Mouse (Mus musculus): ENCODE results near the gene Sbno2. TPM values are rescaled to one million over a fixed set of nuclear protein-coding genes. Genes with fewer than 3 reads are reported as not detected.
"Not testable (repeated sequence)": the region's sequence is repeated elsewhere in the genome, so short reads cannot be mapped to it uniquely, and the experiment has no call there.

The Sbno2 gene
- total RNA-seq, 2 experiments from 2014 or later, result 19.2 to 19.3 TPM

GRCm38 (mm10) chr10:80051618-80052373 lies 53.6 kb downstream of the Sbno2 start:
- intact Hi-C loops (cut with DNase I), result loop anchor here (5.0 kb wide), 1 partner anchor 64 kb away; the partner anchor contains the start of gene Cnn2
- no peak for DNase-seq (ENCODE audit: low spot score in 2 of 2)

- intact Hi-C loops (cut with DNase I), result loop anchor here (5.0 kb wide), 1 partner anchor 64 kb away; the partner anchor contains the start of gene Cnn2
- no peak for DNase-seq (ENCODE audit: low spot score in 2 of 2)
Observed at GRCm38 (mm10) chr10:80050885-80051617, 54.3 kb downstream of the Sbno2 start.

DNA sequence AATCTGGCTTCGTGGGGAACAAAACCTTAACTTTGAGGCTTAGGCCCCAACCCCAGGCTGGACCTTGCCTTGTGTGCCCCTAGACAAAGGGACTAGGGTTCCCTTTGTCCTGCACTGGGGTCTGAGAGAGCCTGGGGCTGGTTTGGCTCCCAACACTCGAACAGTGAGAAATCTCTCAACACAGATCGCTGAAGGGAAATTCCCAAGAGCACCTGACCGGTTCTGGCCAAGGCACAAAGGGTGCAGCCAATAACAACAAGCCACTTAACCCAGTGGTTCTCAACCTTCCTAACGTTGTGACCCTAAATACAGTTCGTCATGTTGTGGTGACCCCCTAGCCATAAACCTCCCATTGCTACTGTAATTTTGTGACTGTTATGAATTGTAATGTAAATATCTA lies 55.1 kb downstream of the Sbno2 start:
- intact Hi-C loops (cut with DNase I), result loop anchor here (5.0 kb wide), 1 partner anchor 63 kb away; the partner anchor contains the start of gene Cnn2
- DNase-seq (ENCODE audit: low spot score in 2 of 2), result no peak

DNA sequence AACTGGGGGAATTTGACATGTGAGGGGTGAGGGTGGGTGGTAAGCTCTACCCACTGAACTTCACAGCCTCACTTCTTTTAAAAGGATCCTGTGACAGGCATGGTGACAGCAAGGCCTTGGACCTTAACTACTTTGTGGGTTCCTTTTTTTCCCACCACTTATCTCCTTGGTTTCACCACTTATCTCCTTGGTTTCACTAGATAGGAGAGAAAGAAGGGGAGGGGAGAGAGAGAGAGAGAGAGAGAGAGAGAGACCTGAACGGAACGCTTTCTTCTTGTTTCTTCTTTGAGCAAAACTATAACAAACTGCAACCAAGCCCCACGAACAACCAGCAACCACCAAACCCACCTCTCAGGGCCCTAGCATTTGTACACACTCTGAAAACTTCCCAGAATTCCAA lies 56.5 kb downstream of the Sbno2 start:
- no peak for DNase-seq (ENCODE audit: low spot score in 2 of 2)
- intact Hi-C loops (cut with DNase I), result no loop called here

- intact Hi-C loops (cut with DNase I), result no loop called here
- no peak for DNase-seq (ENCODE audit: low spot score in 2 of 2)
Observed at GRCm38 (mm10) chr10:80048396-80048795, 57.0 kb downstream of the Sbno2 start.

DNA sequence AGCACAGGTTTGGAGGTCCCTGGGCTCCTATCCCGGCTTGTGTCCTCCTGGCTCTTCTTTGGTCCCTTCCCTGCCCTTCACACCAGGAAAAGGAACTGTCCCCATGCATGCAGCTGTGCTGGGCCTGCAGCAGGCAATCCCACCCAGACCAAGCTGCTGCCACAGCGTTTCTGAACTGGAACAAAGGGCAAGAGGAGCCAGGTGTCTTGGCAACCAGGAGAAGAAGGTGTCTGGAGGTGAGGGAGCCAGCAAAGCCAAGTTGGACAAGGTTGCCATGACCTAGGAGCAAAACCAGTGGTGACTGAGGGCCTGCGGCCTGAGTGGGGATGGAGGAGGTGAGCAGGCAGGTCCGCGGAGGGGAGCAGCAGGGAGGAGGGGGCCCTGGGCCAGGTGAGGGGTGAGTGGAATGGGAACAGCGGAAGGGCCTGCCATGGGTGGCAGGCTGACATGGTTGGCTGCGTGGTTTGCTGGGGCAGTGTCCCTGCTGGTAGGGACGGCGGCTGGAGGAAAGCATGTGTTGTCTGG lies 58.3 kb downstream of the Sbno2 start, which contains the start of gene Gpx4:
Gpx4 (plus strand) TSS at position 126 of the 525 bp plus-strand sequence.
- no peak for DNase-seq (ENCODE audit: low spot score in 2 of 2)
- intact Hi-C loops (cut with DNase I), result no loop called here

- intact Hi-C loops (cut with DNase I), result no loop called here
- DNase-seq (ENCODE audit: low spot score in 2 of 2), result no peak
Observed at GRCm38 (mm10) chr10:80045766-80046165, 59.6 kb downstream of the Sbno2 start.

DNA sequence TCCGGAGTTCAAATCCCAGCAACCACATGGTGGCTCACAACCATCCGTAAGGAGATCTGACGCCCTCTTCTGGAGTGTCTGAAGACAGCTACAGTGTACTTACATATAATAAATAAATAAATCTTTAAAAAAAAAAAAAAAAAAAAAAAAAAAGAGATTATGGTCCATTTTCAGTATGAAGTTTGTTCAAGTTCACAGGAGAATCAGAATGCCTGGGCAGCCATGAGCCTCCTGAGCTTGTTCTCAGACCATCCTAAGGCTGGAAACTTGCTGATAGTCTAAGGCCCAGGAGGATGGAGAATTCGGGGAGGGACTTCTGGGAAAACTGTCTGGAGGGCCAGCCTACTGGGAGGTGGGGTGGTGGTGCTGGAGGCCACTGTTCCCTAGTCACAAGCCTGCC lies 60.0 kb downstream of the Sbno2 start:
- DNase-seq (ENCODE audit: low spot score in 2 of 2); intact Hi-C loops (cut with DNase I): not testable (repeated sequence)

DNA sequence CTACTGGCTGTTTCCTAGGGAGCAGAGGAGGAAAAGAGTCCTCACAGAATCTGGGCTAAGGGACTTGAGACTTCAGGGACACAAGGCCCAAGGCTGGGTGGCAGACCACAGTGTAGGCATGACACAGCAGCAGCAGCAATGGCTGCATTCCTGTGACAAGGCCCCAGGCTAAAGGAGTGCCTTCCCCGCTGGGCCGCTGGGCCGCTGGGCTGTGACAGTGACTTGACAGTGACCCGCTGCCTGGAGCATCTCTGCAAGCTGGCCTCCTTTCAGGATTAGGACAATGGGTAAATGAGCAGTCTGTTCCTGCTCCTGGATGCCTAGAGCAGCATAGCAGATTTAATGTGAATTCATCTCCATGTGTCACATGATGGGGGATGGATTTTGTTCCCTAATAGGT lies 61.3 kb downstream of the Sbno2 start:
- intact Hi-C loops (cut with DNase I), result no loop called here

DNA sequence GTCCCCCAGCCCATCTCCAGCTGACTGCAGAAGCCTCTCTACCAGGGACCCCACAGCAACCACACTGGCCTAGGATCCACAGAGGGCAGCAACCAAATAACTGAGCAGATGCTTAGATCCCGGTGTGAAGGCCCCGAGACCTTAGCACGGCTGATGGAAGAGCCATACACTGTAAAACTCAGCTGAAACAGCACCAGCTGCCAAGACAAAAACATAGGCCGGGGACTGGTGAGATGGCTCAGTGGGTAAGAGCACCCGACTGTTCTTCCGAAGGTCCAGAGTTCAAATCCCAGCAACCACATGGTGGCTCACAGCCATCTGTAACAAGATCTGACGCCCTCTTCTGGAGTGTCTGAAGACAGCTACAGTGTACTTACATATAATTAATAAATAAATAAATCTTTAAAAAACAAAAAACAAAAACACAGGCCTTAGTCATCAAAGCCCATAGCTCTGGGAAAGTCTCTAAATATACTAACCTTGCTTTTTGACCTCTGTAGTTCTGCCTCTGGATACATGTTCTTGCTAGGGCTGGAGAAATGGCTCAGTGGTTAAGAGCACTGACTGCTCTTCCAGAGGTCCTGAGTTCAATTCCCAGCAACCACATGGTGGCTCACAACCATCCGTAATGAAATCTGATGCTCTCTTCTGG lies 63.8 kb downstream of the Sbno2 start:
- intact Hi-C loops (cut with DNase I); DNase-seq (ENCODE audit: low spot score in 2 of 2): not testable (repeated sequence)

More for the DNA sequence above, 61.3 kb downstream of the Sbno2 start:
- no peak for DNase-seq (ENCODE audit: low spot score in 2 of 2)

DNA sequence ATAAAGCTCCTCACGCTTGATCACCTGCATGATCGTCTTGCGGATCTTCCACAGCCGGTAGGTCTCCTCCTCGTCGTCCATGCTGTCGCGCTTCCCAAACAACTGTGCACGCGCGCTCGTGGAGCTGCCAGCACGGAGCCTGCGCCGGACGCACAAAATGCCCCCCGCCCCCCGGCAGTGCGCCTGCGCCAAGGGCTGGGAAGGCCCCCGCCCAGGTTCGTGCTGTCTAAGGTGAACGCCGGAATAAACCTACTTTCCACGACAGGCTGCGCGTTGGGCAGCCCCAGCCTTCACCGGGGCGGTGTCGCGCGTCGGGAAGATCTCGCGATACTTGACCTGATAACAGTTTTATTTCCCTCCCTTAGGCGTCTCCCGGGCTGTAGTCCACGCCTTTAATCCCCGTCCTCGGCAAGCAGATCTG lies 65.8 kb downstream of the Sbno2 start, which contains the start of gene Polr2e:
Polr2e (minus strand) TSS at position 237 of the 421 bp plus-strand sequence.
- DNase-seq (ENCODE audit: low spot score in 2 of 2), result peak; percentile 98 to 99
- intact Hi-C loops (cut with DNase I), result no loop called here

DNA sequence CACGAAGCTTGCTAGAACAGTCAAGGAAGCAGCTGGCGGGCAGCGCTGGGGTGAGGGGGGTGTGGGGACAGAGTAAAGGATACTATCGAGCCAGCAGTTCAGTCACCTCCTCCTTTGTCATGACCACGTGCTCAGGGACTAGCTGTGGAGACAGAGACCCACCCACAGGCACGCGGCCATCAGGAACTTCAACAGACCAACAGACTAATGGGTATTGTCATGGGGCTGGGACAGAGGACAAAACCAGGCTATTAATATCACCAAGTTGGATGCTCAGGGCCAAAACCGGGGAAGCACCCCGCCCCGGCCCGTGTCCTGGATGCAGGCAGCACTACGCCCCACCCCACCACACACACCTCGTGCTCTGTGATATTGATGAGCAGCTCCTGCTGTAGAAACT lies 68.5 kb downstream of the Sbno2 start:
- DNase-seq (ENCODE audit: low spot score in 2 of 2), result no peak
- intact Hi-C loops (cut with DNase I), result no loop called here

DNA sequence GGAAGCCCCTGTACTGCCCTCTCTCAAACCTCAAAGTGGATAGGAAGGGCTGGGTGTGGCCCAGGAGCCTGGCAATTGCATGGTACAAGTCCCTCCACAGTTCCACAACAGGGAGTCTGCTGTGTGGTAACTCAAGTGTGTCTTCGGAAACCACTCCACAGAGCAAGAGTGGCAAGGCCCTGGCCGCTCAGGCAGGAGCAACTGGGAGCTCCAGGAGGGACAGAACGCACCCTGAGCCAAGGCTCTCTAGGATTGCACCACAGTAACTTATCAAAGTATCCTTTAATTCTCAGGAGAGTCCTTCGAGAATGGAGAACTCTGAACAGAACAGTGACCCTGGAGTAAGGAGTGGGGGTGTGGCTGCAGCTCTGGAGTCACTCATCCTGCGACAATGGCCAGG lies 69.7 kb downstream of the Sbno2 start:
- no peak for DNase-seq (ENCODE audit: low spot score in 2 of 2)
- intact Hi-C loops (cut with DNase I), result loop anchor here (2.0 kb wide), 1 partner anchor 49 kb away; no protein-coding TSS in a partner anchor

GRCm38 (mm10) chr10:80035148-80035547 lies 70.2 kb downstream of the Sbno2 start:
- intact Hi-C loops (cut with DNase I), result loop anchor here (2.0 kb wide), 1 partner anchor 48 kb away; no protein-coding TSS in a partner anchor
- DNase-seq (ENCODE audit: low spot score in 2 of 2), result no peak

DNA sequence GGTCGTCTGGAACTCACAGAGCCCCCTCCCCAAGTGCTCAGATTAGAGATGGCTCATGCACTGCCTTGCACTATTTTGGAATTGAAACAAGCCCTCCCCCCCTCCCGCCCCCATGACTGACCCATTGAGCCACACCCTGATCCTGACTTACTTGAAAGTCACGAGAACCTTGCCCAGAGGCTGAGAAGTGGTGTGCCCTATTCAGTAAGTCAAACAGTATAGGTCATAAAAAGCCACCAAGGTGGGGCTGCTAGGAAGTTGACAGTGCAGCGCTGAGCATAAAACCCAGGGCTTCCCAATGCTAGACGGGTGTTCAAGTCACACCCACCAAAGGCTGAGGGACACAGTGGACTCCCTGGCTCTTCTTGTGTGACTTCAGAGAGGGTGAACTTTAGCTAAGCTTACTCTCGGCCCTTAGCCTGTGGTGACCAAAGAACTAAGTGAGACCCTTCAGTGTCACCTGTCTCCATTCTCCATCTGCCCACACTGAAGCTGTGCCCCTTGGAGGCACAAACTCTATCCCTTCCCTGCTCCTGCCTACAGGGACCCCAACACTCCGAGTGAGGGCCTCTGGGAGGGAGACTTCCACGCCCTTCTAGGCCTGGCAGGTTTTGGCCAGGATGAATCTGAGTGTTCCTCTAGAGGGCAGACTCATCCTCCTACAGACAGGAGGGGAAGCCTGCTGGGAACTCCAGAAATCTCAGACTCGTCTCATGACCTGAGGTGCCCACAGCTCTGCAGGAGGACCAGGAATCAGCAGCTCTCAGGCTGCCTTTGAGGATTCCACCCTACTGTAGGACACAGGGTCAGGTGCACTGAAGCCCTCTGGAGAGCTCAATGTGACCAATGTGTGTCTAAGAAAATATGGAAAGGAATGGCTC lies 71.6 kb downstream of the Sbno2 start:
- DNase-seq (ENCODE audit: low spot score in 2 of 2), result peak; percentile 32 to 45
- intact Hi-C loops (cut with DNase I), result loop anchor here (2.0 kb wide), 1 partner anchor 47 kb away; no protein-coding TSS in a partner anchor

GRCm38 (mm10) chr10:80032799-80033480 lies 72.4 kb downstream of the Sbno2 start:
- peak; percentile 47 to 51 for DNase-seq (ENCODE audit: low spot score in 2 of 2)
- intact Hi-C loops (cut with DNase I), result no loop called here

DNA sequence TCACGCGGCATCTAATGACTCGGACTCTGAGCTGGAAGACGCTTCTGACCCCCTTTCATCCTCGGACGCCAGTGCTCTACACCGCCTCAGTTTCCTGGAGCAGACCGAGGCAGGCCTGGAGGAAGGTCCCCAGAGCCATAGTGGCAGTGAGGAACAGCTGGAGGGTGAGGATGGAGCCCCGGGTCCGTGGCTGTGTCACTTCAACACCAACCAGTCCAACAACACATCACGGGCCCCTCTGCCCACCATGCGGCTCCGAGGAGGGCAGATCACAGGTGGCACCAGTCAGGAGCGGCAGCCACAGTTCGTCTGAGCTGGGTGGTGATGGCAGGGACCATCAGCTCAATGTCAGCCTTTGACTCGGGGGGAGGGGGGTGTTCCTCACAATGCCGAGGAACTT lies 74.6 kb downstream of the Sbno2 start:
- intact Hi-C loops (cut with DNase I), result no loop called here
- no peak for DNase-seq (ENCODE audit: low spot score in 2 of 2)

- intact Hi-C loops (cut with DNase I), result no loop called here
- DNase-seq (ENCODE audit: low spot score in 2 of 2), result no peak
Observed at GRCm38 (mm10) chr10:80030191-80030590, 75.2 kb downstream of the Sbno2 start.

Data from left cerebral cortex, postnatal 14 days (tissue).